Mouse (Mus musculus): ENCODE measurements around the gene Camk1. TPM values are rescaled to one million over a fixed set of nuclear protein-coding genes. Genes with fewer than 3 reads are reported as not detected.

Gene Camk1
- total RNA-seq, 2 experiments from 2014 or later: 94.4 to 104 TPM

GRCm38 (mm10) chr6:113307481-113308121 is 36.2 kb downstream of the Camk1 start:
- peak; percentile 50 for DNase-seq
- intact Hi-C loops (cut with DNase I): no loop called here

DNA sequence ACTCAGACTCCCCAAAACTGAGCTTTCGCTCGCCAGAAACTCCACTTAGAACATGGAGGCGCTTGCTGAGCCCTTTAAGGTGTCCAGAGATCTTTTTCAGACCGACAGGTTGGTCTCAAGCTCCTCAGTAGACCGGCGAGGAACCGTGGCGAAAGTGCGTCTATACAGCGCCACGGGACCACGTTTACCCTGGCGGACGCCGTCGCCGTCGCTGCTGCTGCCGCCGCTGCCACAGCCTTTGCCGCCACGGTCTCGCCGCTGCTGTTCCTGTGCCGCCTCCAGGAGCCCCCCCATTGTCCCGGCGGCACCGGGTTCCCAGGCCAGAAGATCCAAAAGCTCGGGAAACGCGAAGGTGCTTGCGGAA is 36.8 kb downstream of the Camk1 start, which contains the start of gene Brpf1:
Gene Brpf1 (plus strand): TSS at position 152 of the 364 bp plus-strand sequence.
- DNase-seq: no peak
- intact Hi-C loops (cut with DNase I): no loop called here

GRCm38 (mm10) chr6:113306322-113306985 is 37.3 kb downstream of the Camk1 start:
- DNase-seq: peak; percentile 99
- intact Hi-C loops (cut with DNase I): no loop called here

DNA sequence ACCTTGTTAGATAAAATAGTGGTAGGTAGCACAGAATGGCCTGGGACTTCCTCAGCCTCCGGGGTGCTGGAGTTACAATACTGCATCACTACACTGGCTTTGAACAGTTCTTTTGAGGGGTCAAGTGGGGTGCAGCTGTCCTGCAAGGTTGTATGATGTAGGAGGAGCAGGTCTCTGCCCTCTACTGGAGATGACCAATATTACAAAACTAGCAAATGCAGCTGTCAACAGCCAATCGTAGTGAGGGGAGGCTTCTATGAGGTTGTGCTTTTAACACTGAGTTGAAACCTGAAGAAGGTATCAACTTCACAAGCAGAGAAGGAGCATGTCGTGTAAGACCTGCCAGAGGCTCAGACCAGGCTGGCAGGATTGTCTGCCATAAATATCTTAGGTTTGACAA is 41.5 kb downstream of the Camk1 start:
- DNase-seq: no peak
- intact Hi-C loops (cut with DNase I): no loop called here

- no peak for DNase-seq
Measured at GRCm38 (mm10) chr6:113301350-113301749, 42.4 kb downstream of the Camk1 start.

GRCm38 (mm10) chr6:113296639-113297038 is 47.1 kb downstream of the Camk1 start:
- DNase-seq: no peak
- intact Hi-C loops (cut with DNase I): no loop called here

More at GRCm38 (mm10) chr6:113301350-113301749, 42.4 kb downstream of the Camk1 start:
- intact Hi-C loops (cut with DNase I): no loop called here

GRCm38 (mm10) chr6:113296046-113296445 is 47.7 kb downstream of the Camk1 start:
- no peak for DNase-seq
- intact Hi-C loops (cut with DNase I): no loop called here

- intact Hi-C loops (cut with DNase I): no loop called here
- no peak for DNase-seq
Measured at GRCm38 (mm10) chr6:113292938-113293337, 50.8 kb downstream of the Camk1 start.

DNA sequence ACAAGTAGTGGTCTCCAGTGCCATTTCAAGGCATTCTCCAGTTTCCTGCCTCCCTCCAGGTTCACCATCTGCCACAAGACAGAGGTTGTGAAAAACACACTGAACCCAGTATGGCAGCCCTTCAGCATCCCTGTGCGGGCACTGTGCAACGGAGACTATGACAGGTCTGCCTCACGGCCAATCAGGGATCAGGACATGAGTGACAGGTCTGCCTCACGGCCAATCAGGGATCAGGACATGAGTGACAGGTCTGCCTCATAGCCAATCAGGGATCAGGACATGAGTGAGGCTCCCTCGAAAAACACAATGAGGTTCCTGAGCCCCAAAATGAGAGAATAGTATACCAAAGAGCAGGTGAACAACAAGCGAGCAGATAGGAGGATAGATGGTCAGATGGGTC is 53.4 kb downstream of the Camk1 start:
- intact Hi-C loops (cut with DNase I): no loop called here
- DNase-seq: no peak

DNA sequence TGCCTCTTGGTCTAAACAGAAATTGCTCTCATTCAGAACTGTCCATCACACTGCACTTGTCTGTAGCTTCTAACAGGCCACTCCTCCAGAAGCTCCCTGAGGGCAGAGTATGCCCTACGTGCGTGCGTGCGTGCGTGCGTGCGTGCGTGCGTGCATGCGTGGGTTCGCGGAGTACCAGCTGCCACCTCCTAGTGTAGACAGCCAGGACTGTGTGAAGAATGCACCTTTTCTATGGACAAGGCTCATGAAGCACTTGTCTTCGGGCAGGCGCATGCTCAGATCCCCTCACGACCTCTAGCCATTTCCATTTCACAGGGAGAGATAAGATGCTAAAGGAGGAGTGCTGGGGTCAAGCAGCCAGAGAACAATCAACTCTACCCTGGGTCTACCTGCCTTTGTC is 54.4 kb downstream of the Camk1 start:
- intact Hi-C loops (cut with DNase I): no loop called here
- no peak for DNase-seq

DNA sequence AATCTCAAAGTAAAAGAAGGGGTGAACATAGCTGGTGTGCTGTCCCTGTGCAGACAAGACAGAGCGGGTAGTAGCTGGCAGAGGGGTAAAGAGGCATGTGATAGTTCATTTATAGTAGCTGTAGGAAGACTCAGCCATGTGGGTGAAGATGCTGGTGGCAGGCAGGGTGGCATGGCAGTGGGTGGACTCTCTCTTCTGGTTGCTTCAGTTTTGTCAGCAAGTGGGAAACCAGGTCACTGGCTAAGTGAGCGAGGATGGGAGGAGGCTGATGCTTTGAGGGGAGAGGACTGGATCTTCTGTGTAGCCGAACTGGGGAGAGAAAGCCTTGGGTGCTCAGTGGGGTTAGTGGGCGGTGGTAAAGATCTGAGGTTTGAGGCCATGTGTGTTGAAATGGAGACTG is 56.5 kb downstream of the Camk1 start:
- intact Hi-C loops (cut with DNase I): no loop called here
- no peak for DNase-seq

DNA sequence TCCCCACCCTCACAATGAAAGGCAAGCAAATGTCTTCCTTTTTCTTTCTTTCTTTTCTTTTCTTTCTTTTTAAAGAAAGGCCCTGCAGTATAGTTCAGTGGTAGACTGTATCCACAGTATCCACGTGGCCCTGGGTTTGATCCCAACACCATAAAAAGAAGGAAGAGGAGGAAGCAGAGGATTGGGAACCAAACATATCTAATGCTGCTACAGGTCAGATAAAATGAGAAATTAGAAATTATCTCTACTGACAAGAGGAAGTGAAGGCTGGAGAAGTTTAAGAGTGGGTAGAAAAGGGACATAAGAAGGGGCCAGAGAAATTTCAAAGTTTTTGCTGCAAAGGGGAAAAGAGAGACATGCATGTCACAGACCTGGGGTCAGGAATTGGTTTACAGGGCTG is 57.5 kb downstream of the Camk1 start:
- DNase-seq: no peak

GRCm38 (mm10) chr6:113284931-113285330 is 58.9 kb downstream of the Camk1 start:
- intact Hi-C loops (cut with DNase I): no loop called here
- no peak for DNase-seq

More for the DNA sequence above, 57.5 kb downstream of the Camk1 start:
- intact Hi-C loops (cut with DNase I): no loop called here

Other genes starting within 250 kb of the Camk1 start
- 100 to 1,000 TPM in 1 of 2 experiments, 10 to 100 TPM in 1; 95.9 to 102 TPM for gene Lhfpl4, start 148.6 kb downstream of the Camk1 start, total RNA-seq (2021)
- gene Mtmr14, start 106.1 kb downstream of the Camk1 start, total RNA-seq (2021): 10 to 100 TPM; 25.2 to 25.6 TPM
- gene Cpne9, start 61.7 kb downstream of the Camk1 start, total RNA-seq (2021): 1 to 10 TPM; 7.3 to 8.3 TPM
- gene Brpf1, start 36.8 kb downstream of the Camk1 start, total RNA-seq (2021): 10 to 100 TPM; 32.8 TPM
- gene Ogg1, start 17.0 kb downstream of the Camk1 start, total RNA-seq (2021): 1 to 10 TPM; 8.8 to 9.4 TPM
- gene Tada3, start 33.9 kb upstream of the Camk1 start, total RNA-seq (2021): 10 to 100 TPM; 64.4 to 68.2 TPM
- 100 to 1,000 TPM; 288 to 299 TPM for gene Arpc4, start 34.1 kb upstream of the Camk1 start, total RNA-seq (2021)
- 10 to 100 TPM; 12.4 to 14.1 TPM for gene Ttll3, start 45.3 kb upstream of the Camk1 start, total RNA-seq (2021)
- gene Rpusd3, start 75.4 kb upstream of the Camk1 start, total RNA-seq (2021): 10 to 100 TPM; 14.4 to 15.2 TPM
- not detected for gene Cidec, start 91.8 kb upstream of the Camk1 start, total RNA-seq (2021)
- 10 to 100 TPM; 39.1 to 44.9 TPM for gene Jagn1, start 98.6 kb upstream of the Camk1 start, total RNA-seq (2021)
- under 1 TPM; 0.26 to 0.30 TPM for gene Il17re, start 114.5 kb upstream of the Camk1 start, total RNA-seq (2021)
- 1 to 10 TPM; 2.2 to 2.4 TPM for gene Il17rc, start 127.4 kb upstream of the Camk1 start, total RNA-seq (2021)
- 10 to 100 TPM; 80.4 to 82.1 TPM for gene Creld1, start 139.3 kb upstream of the Camk1 start, total RNA-seq (2021)
- 10 to 100 TPM; 15.5 to 19.7 TPM for gene Prrt3, start 157.9 kb upstream of the Camk1 start, total RNA-seq (2021)
- gene Emc3, start 187.7 kb upstream of the Camk1 start, total RNA-seq (2021): 10 to 100 TPM; 62.3 to 71.1 TPM
- gene Fancd2, start 187.7 kb upstream of the Camk1 start, total RNA-seq (2021): 1 to 10 TPM; 5.4 to 7.0 TPM